Mouse (Mus musculus): ENCODE results near the gene Zbtb20.

DNA sequence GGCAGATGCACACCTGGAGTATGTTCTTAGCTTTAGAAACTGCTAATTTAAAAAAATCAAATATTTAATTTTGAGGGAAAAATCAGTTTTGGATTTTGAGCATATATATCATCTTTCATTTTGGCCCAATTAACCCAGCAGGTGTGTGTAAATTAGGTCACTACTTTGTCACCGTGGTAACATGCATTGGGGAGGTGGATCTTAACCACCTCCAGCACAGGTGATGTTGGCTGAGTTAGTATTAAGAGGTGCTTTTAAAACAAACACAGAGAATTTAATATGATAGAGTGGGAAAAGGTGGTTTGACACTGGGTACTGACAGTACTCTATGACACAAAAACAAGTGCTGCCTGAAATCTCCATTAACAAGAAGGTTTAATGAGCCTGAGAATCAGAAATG lies 218.5 kb downstream of the Zbtb20 start:
- TF ChIP-seq CTCF (IDR thresholded peaks at IDR 0.05; ENCODE audit: low read depth) (no peak), EP300 (IDR thresholded peaks at IDR 0.05; ENCODE audit: low read depth) (no peak)

All from liver, embryonic 14.5 days (tissue).